Mouse (Mus musculus) WW6 (cell line): ENCODE results near the gene Naa80.

Source experiments
- DNase-seq: peaks from one replicate; pipeline ENCODE4 v3.0.0-alpha.2; 2013; ENCODE audit warnings: low read depth, low spot score

The Naa80 gene

GRCm38 (mm10) chr9:107578587-107578986, at the start of gene Naa80:
Gene Naa80 (plus strand): TSS chr9:107578887.
- no peak for DNase-seq

- DNase-seq, result peak; percentile 93
Observed at GRCm38 (mm10) chr9:107533791-107534407, 44.8 kb upstream of the Naa80 start, which contains the start of gene Tmem115. Gene Tmem115 (plus strand): TSS chr9:107533945.

- DNase-seq, result no peak
Observed at GRCm38 (mm10) chr9:107534408-107535202, 44.1 kb upstream of the Naa80 start.

GRCm38 (mm10) chr9:107538231-107538630, 40.5 kb upstream of the Naa80 start:
- no peak for DNase-seq

- DNase-seq, result no peak
Observed at GRCm38 (mm10) chr9:107538711-107539110, 40.0 kb upstream of the Naa80 start.

GRCm38 (mm10) chr9:107539940-107540339, 38.7 kb upstream of the Naa80 start:
- DNase-seq, result no peak

GRCm38 (mm10) chr9:107540420-107540819, 38.3 kb upstream of the Naa80 start:
- DNase-seq, result no peak

GRCm38 (mm10) chr9:107541005-107541404, 37.7 kb upstream of the Naa80 start:
- DNase-seq, result no peak

- peak; percentile 86 for DNase-seq
Observed at GRCm38 (mm10) chr9:107541474-107542351, 37.0 kb upstream of the Naa80 start, which contains the start of the genes Cyb561d2 and Nprl2. Gene Cyb561d2 (minus strand): TSS chr9:107542193. Gene Nprl2 (plus strand): TSS chr9:107542226.

GRCm38 (mm10) chr9:107542352-107542686, 36.4 kb upstream of the Naa80 start:
- DNase-seq, result no peak

- no peak for DNase-seq
Observed at GRCm38 (mm10) chr9:107542721-107543120, 36.0 kb upstream of the Naa80 start.

GRCm38 (mm10) chr9:107543299-107543698, 35.4 kb upstream of the Naa80 start:
- DNase-seq, result no peak

GRCm38 (mm10) chr9:107544196-107544700, 34.4 kb upstream of the Naa80 start:
- no peak for DNase-seq

- no peak for DNase-seq
Observed at GRCm38 (mm10) chr9:107544729-107545128, 34.0 kb upstream of the Naa80 start.

- no peak for DNase-seq
Observed at GRCm38 (mm10) chr9:107545199-107545598, 33.5 kb upstream of the Naa80 start.

- no peak for DNase-seq
Observed at GRCm38 (mm10) chr9:107545602-107546001, 33.1 kb upstream of the Naa80 start.

GRCm38 (mm10) chr9:107547026-107547425, 31.7 kb upstream of the Naa80 start, which contains the start of gene Zmynd10:
Gene Zmynd10 (plus strand): TSS chr9:107547298.
- DNase-seq, result no peak

- no peak for DNase-seq
Observed at GRCm38 (mm10) chr9:107547957-107548356, 30.7 kb upstream of the Naa80 start.

GRCm38 (mm10) chr9:107548820-107549219, 29.9 kb upstream of the Naa80 start:
- no peak for DNase-seq

GRCm38 (mm10) chr9:107549297-107550074, 29.2 kb upstream of the Naa80 start:
- DNase-seq, result no peak
